Mouse (Mus musculus) kidney, postnatal 4 days (tissue): Measurements from ENCODE around the gene Dennd4a.

Source experiments
- DNase-seq, 2 experiments: peaks; one replicate each; pipeline ENCODE4 v3.0.0; 2021; ENCODE audit warnings: mixed read lengths in 2 of 2

Gene Dennd4a

DNA sequence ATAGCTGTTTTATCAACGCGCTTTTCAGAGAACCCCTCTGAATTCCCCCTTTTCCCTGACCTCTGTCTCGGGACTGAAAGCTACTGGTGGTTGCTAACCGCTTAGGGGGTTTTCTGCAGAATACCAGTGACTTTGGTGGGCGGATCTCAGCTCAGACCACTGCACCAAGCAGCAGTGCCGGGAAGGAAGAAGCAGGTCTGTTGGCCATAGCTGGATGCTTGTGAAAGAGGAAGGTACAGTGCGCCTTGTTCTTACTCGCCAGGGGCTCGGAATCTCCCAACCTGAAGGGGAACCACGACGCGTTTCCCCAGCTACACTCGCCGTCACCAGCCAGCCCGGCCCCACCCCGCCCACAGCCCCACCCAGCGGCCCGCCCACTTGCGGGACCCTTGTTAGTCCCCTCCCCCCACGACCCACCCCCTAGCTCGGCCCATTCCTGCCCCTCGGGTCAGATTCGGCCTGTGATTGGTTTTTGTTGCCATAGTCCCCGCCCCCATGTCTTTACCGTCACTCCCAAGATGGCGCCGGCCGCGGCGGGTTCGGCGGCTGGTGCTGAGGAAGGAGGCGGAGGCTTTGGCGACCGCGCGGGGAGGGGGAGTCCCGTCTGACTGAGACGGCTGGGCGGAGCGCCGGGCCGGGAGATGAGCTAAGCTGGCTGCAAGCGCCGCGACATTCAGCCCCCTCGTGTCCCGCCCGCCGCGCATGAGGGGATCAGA, at the start of gene Dennd4a:
Dennd4a (plus strand) TSS at position 519 of the 716 bp plus-strand sequence.
- peak; percentile 97 to 99 for DNase-seq

DNA sequence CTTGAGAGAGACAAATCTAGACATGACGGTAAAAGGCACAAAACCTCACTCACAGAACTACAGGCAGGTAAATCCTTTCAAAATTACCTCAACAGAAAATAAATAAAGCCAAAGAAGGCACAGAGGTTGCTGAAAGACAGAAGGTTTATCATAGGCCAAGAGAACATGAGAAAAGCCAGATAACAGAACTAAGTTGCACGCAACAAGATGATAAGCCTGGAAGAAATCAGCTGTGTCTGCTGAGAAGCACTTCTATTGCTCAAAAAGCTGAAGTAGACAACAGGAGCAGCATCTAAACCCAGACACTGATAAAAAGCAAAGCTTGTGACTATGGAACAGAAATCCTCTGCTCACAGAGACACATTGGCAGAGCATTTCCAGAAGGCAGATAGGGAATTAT, 46.3 kb upstream of the Dennd4a start:
- no peak for DNase-seq

GRCm38 (mm10) chr9:64766136-64766535, 45.0 kb upstream of the Dennd4a start:
- DNase-seq = no peak

GRCm38 (mm10) chr9:64767796-64768195, 43.3 kb upstream of the Dennd4a start:
- no peak for DNase-seq

DNA sequence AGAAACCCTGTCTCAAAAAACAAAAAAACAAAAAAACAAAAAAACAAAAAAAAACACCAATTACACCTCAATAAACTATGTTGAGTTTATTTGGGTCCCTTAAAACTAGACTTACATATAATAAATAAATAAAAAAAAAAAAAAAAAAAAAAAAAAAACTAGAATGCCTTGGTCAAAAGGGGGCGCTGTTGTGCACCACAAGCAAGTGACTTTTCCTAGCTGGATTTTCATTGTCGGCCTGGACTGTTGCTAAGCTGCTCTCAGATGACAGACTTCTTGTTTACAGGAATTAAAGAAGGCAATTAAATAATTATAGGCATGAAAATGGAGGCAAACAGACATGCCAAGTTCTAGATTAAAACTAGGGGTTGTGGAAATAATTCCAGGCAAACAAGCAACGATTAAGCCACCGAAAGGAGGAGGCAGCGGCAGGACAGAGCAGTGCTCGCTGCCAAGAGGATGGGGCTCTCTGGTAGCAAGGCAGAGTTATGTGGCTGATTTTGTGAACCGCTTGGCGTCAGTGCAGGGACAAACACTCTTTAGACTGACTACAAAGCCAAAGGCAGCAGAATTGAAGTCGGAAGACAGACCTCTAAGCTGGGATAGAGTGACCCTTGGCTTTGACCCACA, 42.0 kb upstream of the Dennd4a start:
- DNase-seq = peak; percentile 61 to 66

GRCm38 (mm10) chr9:64769911-64770310, 41.2 kb upstream of the Dennd4a start:
- no peak for DNase-seq

DNA sequence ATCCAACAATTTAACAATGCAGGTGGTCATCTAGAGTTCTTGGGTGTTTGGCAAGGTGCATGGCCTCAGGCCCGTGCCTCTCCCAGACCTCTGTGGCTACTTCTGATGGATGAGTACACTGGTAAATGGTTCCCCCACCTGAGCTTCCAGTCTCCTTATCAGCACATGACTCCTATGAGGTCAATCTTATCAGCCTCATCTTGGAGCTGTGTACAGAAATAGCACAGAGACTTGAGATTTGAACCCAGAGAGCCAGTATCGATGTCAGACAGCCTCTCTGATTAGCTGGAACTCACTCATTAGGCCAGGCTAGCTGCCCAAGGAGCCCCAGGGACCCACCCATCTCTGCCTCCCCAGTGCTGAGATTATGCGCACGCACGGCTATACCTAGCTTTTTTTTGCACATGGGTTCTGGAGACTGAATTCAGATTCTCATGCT, 40.7 kb upstream of the Dennd4a start:
- DNase-seq = no peak

- DNase-seq = peak; percentile 37 to 44
These were observed 39.9 kb upstream of the Dennd4a start for GRCm38 (mm10) chr9:64771236-64771635.

- no peak for DNase-seq
These were observed 37.9 kb upstream of the Dennd4a start for GRCm38 (mm10) chr9:64773254-64773653.

DNA sequence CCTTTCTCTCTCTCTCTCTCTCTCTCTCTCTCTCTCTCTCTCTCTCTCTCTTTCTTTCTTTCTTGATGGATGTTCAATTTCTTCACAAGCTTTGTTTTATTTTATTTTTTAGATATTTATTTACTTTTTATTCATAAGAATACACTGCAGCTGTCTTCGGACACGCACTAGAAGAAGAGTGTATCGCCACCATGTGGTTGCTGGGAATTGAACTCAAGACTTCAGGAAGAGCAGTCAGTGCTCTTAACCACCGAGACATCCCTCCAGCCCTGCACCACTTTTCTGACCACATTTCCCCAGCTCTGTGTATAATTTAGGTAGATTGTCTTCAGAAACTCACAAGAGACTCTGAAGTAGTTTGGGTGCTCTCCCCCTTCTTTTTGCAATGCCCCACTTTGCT, 37.2 kb upstream of the Dennd4a start:
- DNase-seq = peak; percentile 24 to 28

DNA sequence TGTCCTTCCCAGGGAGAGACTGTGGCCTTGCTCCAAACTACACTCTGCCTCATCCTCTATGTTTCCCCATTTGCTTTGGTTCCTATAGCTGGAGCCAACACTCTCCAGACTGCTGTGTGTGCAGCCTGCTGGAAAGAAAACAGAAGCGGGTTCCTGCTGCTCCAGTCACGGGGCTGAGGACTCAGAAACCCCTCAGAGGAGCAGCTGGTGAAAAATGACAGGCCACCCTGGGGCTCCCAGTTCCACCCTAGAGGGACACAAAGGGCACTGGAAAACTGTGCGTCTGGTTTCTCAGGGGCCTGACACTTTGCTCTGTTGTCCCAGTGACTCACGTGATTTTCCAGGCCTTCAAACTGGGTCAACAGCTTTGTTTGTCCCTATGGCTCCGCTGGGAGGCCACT, 36.7 kb upstream of the Dennd4a start:
- peak; percentile 12 to 29 for DNase-seq

DNA sequence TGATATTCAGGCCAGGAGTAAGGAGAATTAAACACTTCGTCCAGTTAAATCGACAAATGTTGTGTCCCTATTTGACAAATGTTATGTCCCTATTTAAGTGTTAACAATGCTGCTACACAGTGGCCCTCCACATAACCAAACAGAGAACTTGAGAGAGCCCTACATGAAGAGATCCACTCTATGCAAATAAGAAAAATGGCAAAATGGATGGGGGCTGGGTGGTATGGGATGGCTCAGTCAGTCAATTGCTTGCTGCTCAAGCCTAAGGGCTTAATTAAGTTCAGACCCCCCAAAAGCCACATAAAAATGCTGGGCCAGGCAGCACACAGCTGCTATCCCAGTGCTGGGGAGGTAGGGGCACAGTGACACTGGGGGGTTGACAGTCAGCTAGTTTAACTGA, 36.3 kb upstream of the Dennd4a start:
- DNase-seq = no peak

DNA sequence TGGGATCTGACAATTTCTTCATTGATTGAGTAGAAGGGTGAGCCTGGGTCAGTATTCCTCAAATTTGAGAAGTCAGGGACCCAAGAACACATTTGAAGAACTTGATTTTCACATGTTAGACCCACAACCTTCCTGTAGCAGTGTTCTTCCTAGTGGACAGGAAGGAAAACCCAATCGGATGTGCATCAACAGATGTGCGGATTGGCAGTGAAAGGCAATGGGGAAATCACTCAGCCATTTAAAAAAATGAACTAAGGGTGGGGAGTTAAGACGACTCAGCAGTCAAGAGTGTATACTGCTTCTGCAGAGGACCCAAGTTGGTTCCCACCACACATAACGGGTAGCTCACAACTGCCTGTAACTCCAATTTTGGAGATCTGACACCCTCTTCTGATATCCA, 35.6 kb upstream of the Dennd4a start:
- DNase-seq = no peak

GRCm38 (mm10) chr9:64777441-64777987, 33.6 kb upstream of the Dennd4a start:
- DNase-seq = no peak

DNA sequence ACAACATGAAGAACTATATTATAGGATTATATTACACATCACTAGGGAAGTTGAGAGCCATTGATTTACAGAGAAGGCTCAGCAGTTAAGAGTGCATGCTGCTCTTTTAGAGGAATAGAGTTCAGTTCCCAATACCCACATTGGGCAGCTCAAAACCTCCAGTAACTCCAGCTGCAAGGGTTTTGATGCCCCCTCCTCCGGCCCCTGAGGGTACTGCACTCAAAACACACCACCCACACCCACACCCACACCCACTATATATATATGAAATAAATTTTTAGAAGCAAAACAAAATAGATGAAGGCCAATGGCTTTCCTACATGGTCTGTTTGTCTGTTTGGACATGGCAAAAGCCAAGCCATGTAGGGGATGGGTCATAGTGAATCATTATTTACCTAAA, 33.0 kb upstream of the Dennd4a start:
- DNase-seq = peak in 1 of 2 experiments; percentile 17

DNA sequence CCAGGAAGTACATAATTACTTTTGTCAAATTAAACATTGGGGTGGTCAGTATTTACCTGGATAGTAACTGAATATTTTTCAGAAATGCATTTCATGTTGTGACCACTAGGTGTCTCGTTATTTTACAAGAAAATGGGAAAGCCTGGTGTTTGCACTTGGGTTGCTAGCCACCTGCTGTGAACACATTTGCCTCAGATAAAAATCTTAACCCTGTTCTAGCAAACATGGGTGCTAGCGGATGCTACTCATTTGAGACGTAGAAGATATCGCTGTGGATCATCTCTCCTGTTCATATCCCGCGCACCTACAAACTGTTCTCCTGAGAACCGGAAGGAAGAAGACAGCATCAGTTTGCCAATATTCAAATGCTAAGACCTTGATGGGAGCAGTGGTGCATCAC, 31.5 kb upstream of the Dennd4a start:
- peak in 1 of 2 experiments; percentile 11 for DNase-seq

- DNase-seq = no peak
These were observed 27.6 kb upstream of the Dennd4a start for GRCm38 (mm10) chr9:64783511-64783910.

GRCm38 (mm10) chr9:64784841-64785240, 26.3 kb upstream of the Dennd4a start:
- DNase-seq = peak; percentile 81 to 84

DNA sequence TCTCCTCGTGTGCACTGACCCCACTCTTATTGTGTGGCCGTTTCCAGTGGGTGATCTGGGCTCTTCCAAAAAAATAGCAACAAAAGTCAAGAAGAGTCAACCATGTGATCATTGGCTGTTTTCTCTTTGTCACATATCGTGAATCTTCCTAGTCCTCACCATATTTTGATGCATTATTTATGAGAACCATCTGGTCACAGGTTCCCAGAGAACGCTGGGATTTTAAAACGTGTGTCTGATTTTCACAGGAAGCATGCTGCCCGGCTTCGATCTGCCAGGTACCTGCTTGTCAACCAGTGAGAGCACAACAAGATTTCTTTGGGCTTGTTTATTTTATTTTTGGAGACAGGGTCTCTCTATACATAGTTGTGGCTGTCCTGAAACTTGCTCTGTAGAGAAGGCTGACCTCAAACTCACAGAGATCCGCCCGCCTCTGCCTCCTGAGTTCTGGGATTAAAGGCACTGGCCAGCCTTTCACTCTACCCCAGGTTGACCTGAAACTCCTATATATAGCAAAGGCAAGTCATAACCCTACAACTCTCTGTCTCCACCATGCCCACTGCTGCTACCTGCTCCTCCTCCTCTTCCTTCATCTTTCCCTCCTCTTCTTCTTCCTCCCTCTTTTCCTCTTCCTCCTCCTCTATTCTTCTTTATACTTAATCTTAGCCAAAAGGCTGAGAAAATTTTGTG, 24.8 kb upstream of the Dennd4a start:
- DNase-seq = no peak

DNA sequence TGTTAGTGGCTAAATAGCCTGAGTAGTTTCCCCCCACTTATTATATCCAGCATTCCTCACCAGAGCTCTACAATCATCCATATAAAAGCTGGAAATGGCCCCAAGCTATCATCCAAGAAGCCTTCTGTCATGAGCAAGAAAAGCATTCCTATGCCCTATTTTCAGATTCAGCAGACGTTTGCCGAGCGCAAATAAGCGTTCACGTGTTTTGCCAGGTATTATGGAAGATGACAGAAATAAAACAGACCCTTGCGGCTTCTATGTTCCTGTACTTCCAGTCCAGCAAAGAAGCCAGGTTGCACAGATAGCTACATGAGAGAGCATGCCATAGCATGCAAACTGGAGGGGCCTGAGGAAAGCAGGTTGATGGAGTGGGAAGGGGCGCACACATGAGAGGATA, 23.1 kb upstream of the Dennd4a start:
- no peak for DNase-seq

- DNase-seq = no peak
These were observed 21.8 kb upstream of the Dennd4a start for GRCm38 (mm10) chr9:64789341-64789761.

DNA sequence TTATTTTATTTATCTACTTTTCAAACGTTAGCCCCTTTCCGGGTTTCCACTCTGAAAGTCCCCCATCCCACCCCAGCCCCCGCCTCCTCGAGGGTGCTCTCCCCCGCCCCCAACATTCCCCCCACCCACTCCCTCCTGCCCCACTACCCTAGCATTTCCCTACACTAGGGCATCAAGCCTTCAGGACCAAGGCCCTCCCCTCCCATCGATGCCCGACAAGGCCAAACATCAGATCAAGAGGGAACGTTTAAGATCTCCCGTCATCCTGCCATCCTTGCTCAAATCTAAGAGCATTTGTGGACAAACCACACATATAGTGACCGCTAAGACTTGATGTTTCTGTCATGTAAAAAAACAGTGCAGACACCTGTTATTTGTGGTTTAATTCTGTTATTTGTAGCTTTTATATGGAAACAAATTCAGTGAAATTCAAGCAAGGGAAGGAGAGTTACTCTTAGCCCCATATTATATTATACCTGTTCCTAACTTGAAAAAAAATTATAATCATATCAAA, 21.2 kb upstream of the Dennd4a start:
- DNase-seq = no peak
